Mouse (Mus musculus) kidney, adult 8-10 months (tissue): Measurements from ENCODE around the gene Taf1.

Source experiments
- DNase-seq, 2 experiments: peaks; one replicate each; pipeline ENCODE4 v3.0.0; 2022

The Taf1 gene

GRCm38 (mm10) chrX:101532347-101533221 lies at the start of gene Taf1:
Gene Taf1 (plus strand): TSS chrX:101532734.
- peak; percentile 96 to 98 for DNase-seq

DNA sequence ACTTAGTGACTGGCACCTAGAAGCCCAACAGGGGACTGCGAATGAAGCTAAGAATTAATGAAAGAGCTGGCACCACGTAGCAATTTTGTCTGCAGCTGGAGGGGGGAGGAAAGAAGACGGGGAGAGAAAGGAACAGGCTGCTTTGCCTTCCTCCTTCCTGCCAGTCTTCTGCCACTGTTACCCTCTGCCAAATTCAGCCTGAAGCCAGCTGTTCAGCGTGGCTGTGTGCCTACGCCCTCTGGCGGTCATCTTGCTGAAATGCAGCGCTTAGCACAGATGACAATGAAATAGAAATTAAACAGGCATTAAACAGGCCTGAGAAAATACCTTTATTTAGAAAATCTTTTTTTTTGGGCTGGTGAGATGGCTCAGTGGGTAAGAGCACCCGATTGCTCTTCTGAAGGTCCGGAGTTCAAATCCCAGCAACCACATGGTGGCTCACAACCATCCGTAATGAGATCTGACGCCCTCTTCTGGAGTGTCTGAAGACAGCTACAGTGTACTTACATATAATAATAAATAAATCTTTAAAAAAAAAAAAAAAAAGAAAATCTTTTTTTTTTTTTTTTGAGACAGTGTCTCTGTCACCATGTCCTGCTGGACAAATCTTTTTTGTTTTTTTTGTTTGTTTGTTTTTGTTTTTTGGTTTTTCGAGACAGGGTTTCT lies 45.9 kb upstream of the Taf1 start:
- DNase-seq: peak; percentile 8 to 37

DNA sequence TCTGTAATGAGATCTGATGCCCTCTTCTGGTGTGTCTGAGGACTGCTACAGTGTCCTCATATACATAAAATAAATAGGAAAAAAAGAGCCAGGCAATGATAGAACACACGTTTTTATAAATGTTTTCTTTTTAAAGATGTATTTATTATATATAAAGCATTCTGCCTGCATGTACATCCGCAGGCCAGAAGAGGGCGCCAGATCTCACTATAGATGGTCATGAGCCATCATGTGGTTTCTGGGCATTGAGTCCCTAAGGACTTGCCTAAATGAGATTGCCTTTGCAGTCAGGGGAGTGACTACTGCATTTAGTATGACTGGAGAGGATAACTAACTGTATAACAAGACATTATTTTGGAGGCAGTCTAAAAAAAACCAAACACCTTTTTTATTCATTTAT lies 27.9 kb upstream of the Taf1 start:
- no peak for DNase-seq

- DNase-seq: peak in 1 of 2 experiments; percentile 1
Measured at GRCm38 (mm10) chrX:101515710-101516109, 16.8 kb upstream of the Taf1 start.

DNA sequence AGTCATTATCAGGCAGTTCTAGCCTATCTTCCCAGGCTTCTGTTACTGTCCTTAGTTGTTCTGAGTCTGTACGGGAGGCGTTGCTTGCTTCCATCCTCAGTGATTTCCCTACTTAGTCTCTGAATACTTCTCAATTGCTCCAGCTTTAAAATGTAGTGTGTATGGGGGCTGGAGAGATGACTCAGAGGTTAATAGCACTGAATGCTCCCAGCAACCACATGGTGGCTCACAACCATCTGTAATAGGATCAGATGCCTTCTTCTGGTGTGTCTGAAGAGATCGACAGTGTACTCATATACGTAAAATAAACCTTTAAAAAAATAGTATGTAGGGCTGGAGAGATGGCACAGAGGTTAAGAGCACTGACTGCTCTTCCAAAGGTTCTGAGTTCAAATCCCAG lies 14.5 kb upstream of the Taf1 start:
- DNase-seq: no peak

DNA sequence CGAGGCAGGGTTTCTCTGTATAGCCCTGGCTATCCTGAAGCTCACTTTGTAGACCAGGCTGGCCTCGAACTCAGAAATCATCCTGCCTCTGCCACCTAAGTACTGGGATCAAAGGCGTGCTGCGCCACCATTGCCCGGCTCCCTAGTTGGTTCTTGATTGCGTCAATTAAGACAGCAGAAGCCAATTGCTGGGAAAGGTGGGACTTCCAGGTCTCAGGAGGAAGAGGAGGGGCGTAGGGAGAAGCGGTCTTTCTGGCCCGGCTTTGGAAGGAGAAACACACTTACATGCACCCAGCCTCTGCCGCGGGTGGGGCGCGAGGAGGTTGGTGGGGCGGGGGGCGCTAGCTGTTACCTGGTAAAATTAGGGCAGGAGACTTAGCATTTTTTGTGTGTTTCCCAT lies 10.5 kb upstream of the Taf1 start:
- DNase-seq: no peak

DNA sequence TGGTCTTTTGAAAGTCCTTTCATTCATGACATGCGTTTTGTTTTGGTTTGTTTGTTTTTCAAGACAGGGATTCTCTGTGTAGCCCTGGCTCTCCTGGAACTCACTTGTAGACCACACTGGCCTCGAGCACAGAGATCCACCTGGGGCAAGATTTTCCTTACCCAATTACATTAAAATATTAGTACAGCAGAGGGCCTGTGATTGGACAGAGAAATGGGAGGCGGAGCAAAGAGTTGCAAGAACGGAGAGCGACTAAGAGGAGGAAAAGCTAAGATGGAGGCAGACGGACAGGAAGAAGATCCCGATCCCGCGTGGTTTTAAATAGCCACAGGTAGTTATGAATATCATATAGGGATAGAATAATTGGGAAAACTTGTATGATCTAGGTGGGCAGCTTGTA lies 5.2 kb upstream of the Taf1 start:
- DNase-seq: peak; percentile 1 to 19

DNA sequence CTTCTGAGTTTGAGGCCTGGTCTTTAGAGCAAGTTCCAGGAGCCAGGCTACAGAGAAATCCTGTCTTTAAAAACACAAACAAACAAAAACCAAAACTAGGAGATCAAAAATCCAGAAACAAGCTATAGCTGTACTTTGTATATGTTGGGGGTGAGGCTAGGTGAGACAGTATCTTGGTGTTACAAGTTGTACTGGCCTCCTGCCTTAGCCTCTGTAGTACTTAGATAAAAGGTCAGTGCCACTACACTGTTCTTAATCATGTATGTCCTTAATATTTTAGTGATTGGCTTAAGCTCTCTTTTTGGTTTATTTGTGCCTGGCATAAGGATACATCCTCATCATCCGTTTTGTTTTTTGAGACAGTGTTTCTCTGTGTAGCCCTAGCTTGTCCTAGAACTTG lies 52.9 kb downstream of the Taf1 start:
- DNase-seq: no peak

DNA sequence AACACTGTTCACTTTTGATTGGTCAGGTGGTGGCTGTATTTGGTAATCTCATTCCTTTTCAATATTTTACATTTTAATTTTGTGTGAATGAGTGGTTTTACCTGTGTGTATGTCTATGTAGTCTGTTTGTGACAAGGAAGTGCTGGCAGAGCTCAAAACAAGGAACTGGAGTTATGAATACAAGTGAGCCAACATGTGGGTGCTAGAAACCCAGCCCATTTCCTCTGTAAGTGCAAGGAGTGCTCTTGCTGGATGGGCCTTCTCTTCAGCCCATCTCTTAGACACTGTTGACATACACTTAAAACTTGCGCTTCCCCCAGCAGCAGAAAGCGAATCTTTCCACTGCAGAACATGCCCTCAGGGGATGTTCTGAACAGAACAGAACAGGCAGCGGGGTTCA lies 83.6 kb downstream of the Taf1 start:
- no peak for DNase-seq

- no peak for DNase-seq
Measured at GRCm38 (mm10) chrX:101617889-101618288, 85.4 kb downstream of the Taf1 start.

GRCm38 (mm10) chrX:101620317-101620716 lies 87.8 kb downstream of the Taf1 start:
- DNase-seq: peak in 1 of 2 experiments; percentile 7

DNA sequence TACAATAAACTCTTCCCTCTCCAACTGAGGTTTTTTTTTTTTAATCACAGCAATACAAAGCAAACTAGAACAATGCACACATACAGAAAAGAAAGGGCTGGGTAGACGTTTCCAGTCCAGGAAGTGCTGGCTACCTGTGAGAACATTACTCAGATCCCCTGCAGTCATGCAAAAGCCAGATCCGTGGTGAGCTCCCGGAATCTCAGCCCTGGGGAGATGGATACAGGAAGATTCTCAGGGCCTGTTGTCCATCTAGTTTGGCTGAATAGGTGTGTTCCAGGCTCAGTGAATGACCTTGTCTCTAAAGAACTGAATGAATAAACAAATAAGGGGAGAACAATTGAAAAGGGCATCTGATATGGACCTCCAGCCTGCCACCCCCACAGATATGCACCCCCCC lies 90.0 kb downstream of the Taf1 start:
- DNase-seq: no peak

GRCm38 (mm10) chrX:101636821-101637525 lies 104.4 kb downstream of the Taf1 start:
- no peak for DNase-seq

DNA sequence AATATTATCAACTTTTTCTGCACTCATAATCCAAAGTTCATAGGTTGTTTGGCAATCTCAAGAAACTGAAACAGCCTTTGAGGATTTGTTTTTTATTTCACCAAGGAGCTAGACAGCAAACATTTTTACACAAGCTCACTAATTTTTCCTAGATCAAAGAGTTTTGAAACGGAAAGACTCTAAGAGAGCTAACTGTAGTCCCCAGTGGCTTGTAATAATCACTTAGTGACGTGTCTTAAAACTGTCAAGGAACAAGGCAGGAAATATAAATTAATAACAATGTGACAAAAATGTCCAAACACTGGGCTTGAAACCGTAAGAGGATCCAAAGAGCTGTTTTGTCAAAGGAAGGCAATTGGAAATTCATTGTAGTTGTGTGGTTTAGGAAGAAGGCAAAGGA lies 106.3 kb downstream of the Taf1 start:
- no peak for DNase-seq

DNA sequence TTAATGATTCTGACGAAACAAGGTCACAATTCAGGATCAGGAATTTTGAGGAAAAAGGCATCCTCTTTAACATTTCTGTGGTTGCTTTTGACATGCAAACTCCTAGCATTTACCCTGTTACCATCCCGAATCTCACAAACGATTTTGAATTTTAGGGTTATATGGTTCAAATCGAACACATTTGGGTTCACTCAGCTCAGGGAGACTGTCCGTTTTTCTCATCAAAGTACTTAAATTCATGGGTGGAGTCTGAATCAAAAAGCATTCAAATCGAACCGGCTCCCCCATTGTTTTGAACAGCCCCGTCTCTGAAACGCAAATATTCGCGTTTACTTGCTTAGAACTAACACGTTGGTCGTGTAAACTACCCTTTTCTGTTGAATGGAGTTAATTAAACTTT lies 106.8 kb downstream of the Taf1 start:
- peak in 1 of 2 experiments; percentile 6 for DNase-seq

- DNase-seq: peak; percentile 93 to 94
Measured at GRCm38 (mm10) chrX:101639741-101640166, 107.2 kb downstream of the Taf1 start, which contains the start of gene Ogt. Gene Ogt (plus strand): TSS chrX:101640060.

- peak in 1 of 2 experiments; percentile 11 for DNase-seq
Measured at GRCm38 (mm10) chrX:101640194-101641160, 107.9 kb downstream of the Taf1 start.

GRCm38 (mm10) chrX:101641161-101641530 lies 108.6 kb downstream of the Taf1 start:
- no peak for DNase-seq

- no peak for DNase-seq
Measured at GRCm38 (mm10) chrX:101642091-101642490, 109.6 kb downstream of the Taf1 start.

DNA sequence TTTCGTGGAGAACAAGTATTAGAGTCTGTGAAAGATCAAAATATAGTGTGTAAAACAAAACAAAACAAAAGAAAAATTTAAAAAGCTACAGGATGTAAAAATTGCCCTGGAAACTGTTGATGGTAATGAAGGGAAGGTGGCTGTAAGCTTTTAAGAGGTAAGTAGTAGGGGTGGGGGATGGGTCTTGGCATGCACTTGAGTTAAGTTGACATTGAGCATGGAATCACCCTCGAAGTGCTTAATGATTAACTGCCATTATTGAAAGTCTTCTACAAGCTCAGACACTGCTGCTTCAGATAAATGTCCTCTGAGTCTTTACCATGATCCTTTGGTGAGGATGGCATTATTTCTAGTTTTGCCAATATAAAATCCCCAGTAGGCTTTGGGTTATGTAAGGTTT lies 112.8 kb downstream of the Taf1 start:
- peak; percentile 49 to 68 for DNase-seq

DNA sequence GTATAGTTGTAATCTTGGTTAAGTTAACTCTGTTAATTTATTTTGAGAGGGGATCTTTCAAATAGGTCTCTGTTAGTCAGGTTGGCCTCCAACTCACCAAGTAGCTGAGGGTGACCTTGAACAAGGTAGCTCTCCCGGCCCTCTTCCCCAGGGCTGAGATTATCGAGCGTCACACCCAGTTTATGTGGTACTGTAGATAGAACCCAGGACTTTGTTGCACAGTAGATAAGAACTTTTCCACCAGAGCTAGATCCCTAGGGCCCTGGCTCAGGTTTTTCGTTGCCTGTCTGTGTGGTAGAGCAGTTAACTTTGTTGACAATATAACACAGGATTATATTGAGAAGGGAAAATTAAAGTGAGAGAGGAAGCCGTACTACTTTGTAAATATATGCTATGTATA lies 114.1 kb downstream of the Taf1 start:
- DNase-seq: no peak
